Mouse (Mus musculus) erythroblast, embryonic 14.5 days (primary cell): ENCODE results near the gene Sox10. TPM values are rescaled to one million over a fixed set of nuclear protein-coding genes. Genes with fewer than 3 reads are reported as not detected.

ENCODE experiments used
- H3K27me3 ChIP-seq: 2 replicates; pipeline ENCODE4 v1.6.1; 2012; ENCODE audit warnings: inconsistent platforms; ENCODE audit not compliant: control insufficient read depth
- H3K36me3 ChIP-seq: 2 replicates; pipeline ENCODE4 v1.6.1; 2012; ENCODE audit warnings: mild to moderate bottlenecking, inconsistent platforms; ENCODE audit not compliant: control insufficient read depth
- H3K4me1 ChIP-seq: 2 replicates; pipeline ENCODE4 v1.6.1; 2012; ENCODE audit warnings: inconsistent platforms; ENCODE audit not compliant: control insufficient read depth
- H3K4me3 ChIP-seq: replicated peaks from 2 replicates; pipeline ENCODE3; 2012; ENCODE audit warnings: moderate library complexity, mild to moderate bottlenecking, inconsistent platforms
- H3K9me3 ChIP-seq: 2 replicates; pipeline ENCODE4 v1.6.1; 2012; ENCODE audit warnings: low read length, inconsistent platforms, mixed read lengths; ENCODE audit not compliant: control insufficient read depth
- GATA1 ChIP-seq: IDR thresholded peaks from 2 replicates; pipeline ENCODE4 v1.6.1; 2012; ENCODE audit warnings: low read length, inconsistent platforms, mixed read lengths
- TAL1 ChIP-seq: IDR thresholded peaks from 3 replicates; pipeline ENCODE4 v1.6.1; 2012; ENCODE audit warnings: low read length, inconsistent platforms, mixed read lengths
- polyA plus RNA-seq: library from polyadenylated mRNA; stranded (reverse); fragments of >175 nt; gene quantifications from 2 replicates; pipeline ENCODE4 v1.2.3, GENCODE M21; 2012

The Sox10 gene
- polyA plus RNA-seq, 1 experiment = not detected

- no peaks in the 10 kb centered on the region for H3K36me3 ChIP-seq
- H3K4me3 ChIP-seq = no peak overlapping the region
- TF ChIP-seq GATA1 = no peak
- no peak for TF ChIP-seq TAL1
- H3K27me3 ChIP-seq = no peaks in the 10 kb centered on the region
- no peaks in the 10 kb centered on the region for H3K9me3 ChIP-seq
- no peaks in the 10 kb centered on the region for H3K4me1 ChIP-seq
These were observed 30.5 kb upstream of the Sox10 start for GRCm38 (mm10) chr15:79195492-79195891.

GRCm38 (mm10) chr15:79194946-79195345 is 29.9 kb upstream of the Sox10 start:
- Histone ChIP-seq H3K36me3 (no peaks in the 10 kb centered on the region), H3K27me3 (no peaks in the 10 kb centered on the region), H3K4me1 (no peaks in the 10 kb centered on the region), H3K4me3 (no peak overlapping the region), H3K9me3 (no peaks in the 10 kb centered on the region)
- TF ChIP-seq GATA1 (no peak), TAL1 (no peak)

GRCm38 (mm10) chr15:79194048-79194447 is 29.0 kb upstream of the Sox10 start:
- Histone ChIP-seq H3K9me3 (no peaks in the 10 kb centered on the region), H3K4me3 (no peak overlapping the region), H3K4me1 (no peaks in the 10 kb centered on the region), H3K36me3 (no peaks in the 10 kb centered on the region), H3K27me3 (no peaks in the 10 kb centered on the region)
- no peak for TF ChIP-seq TAL1
- no peak for TF ChIP-seq GATA1

- H3K4me3 ChIP-seq = no peak overlapping the region
- H3K27me3 ChIP-seq = no peaks in the 10 kb centered on the region
- TF ChIP-seq TAL1 (no peak), GATA1 (no peak)
- no peaks in the 10 kb centered on the region for H3K4me1 ChIP-seq
- H3K9me3 ChIP-seq = no peaks in the 10 kb centered on the region
- no peaks in the 10 kb centered on the region for H3K36me3 ChIP-seq
These were observed 28.1 kb upstream of the Sox10 start for GRCm38 (mm10) chr15:79192885-79193845.

- Histone ChIP-seq H3K36me3 (no peaks in the 10 kb centered on the region), H3K4me3 (no peak overlapping the region), H3K27me3 (no peaks in the 10 kb centered on the region), H3K4me1 (no peaks in the 10 kb centered on the region), H3K9me3 (no peaks in the 10 kb centered on the region)
- TF ChIP-seq TAL1 (no peak), GATA1 (no peak)
These were observed 27.4 kb upstream of the Sox10 start for GRCm38 (mm10) chr15:79192450-79192849.

- Histone ChIP-seq H3K4me1 (no peaks in the 10 kb centered on the region), H3K9me3 (no peaks in the 10 kb centered on the region)
These were observed 26.4 kb upstream of the Sox10 start for GRCm38 (mm10) chr15:79191426-79191825.

GRCm38 (mm10) chr15:79187819-79188218 is 22.8 kb upstream of the Sox10 start:
- TF ChIP-seq TAL1 = no peak
- TF ChIP-seq GATA1 = peak; percentile 58
- Histone ChIP-seq H3K36me3 (no peaks in the 10 kb centered on the region), H3K27me3 (no peaks in the 10 kb centered on the region), H3K4me1 (no peaks in the 10 kb centered on the region), H3K4me3 (no peak overlapping the region), H3K9me3 (no peaks in the 10 kb centered on the region)

More at GRCm38 (mm10) chr15:79191426-79191825, 26.4 kb upstream of the Sox10 start:
- Histone ChIP-seq H3K36me3 (no peaks in the 10 kb centered on the region), H3K4me3 (no peak overlapping the region), H3K27me3 (no peaks in the 10 kb centered on the region)
- TF ChIP-seq TAL1 = no peak
- TF ChIP-seq GATA1 = no peak

GRCm38 (mm10) chr15:79185213-79185612 is 20.2 kb upstream of the Sox10 start:
- no peaks in the 10 kb centered on the region for H3K36me3 ChIP-seq
- H3K4me3 ChIP-seq = no peak overlapping the region
- H3K4me1 ChIP-seq = no peaks in the 10 kb centered on the region
- H3K9me3 ChIP-seq = no peaks in the 10 kb centered on the region
- H3K27me3 ChIP-seq = no peaks in the 10 kb centered on the region
- TF ChIP-seq GATA1 = no peak
- TF ChIP-seq TAL1 = no peak

- no peaks in the 10 kb centered on the region for H3K9me3 ChIP-seq
- H3K4me3 ChIP-seq = no peak overlapping the region
- H3K27me3 ChIP-seq = no peaks in the 10 kb centered on the region
- TF ChIP-seq GATA1 = no peak
- TF ChIP-seq TAL1 = no peak
- no peaks in the 10 kb centered on the region for H3K36me3 ChIP-seq
- no peaks in the 10 kb centered on the region for H3K4me1 ChIP-seq
These were observed 11.9 kb upstream of the Sox10 start for GRCm38 (mm10) chr15:79176905-79177304.
